8 mouse cellular contexts compared by ENCODE assay signal in the genomic region with DNA sequence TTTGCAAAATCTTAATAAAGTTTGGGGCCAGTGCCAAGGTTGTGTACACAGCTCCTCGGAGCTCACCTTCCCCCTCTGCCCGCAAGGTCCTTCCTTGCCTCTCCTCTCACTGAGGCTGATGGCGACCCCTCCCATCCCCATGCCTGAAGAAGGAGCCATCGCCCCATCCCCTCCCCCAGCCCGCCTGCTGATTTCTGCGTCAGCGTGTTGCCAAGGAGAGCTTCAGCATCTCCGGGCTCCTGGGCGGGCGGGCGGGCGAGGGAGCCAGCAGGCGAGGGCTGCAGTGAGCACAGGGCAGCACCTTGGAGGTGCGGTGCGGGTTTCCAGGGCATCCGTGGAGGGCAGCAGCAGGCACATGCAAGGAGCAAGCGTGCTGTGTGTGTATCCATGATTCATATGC. TPM values are rescaled to one million over a fixed set of nuclear protein-coding genes. Genes with fewer than 3 reads are reported as not detected.
DNase-seq lines count a peak whose midpoint lies in the region; ATAC-seq lines count a peak whose summit lies in the region.

No protein-coding gene starts in this region.

- H3K9ac ChIP-seq in midbrain, embryonic 12.5 days (replicated peaks): peak overlapping the region; percentile 32; the same call in 1 of the 2 replicates

- H3K36me3 ChIP-seq in midbrain, embryonic 12.5 days: peaks cover 15% of the 10 kb centered on the region

- intact Hi-C loops in heart, postnatal 36 days (cut with DNase I): no loop called here

- WGBS in midbrain, embryonic 12.5 days: 2% methylated on average over 17 of the region's 17 CpGs

- peaks cover 38% of the 10 kb centered on the region for H3K4me1 ChIP-seq in midbrain, embryonic 12.5 days

- peak; percentile 55 for ATAC-seq in midbrain, embryonic 12.5 days (ENCODE audit: low FRiP score, low read depth)

- H3K9me3 ChIP-seq in midbrain, embryonic 12.5 days: no peaks in the 10 kb centered on the region

- no peaks in the 10 kb centered on the region; the same call in 1 of the 2 replicates for H3K27me3 ChIP-seq in midbrain, embryonic 12.5 days

- H3K27ac ChIP-seq in midbrain, embryonic 12.5 days (replicated peaks): peak overlapping the region; percentile 25; the same call in 1 of the 2 replicates

- peak overlapping the region; percentile 46 for H3K4me2 ChIP-seq in midbrain, embryonic 12.5 days (replicated peaks)

- peak overlapping the region; percentile 20 for H3K4me3 ChIP-seq in midbrain, embryonic 12.5 days

- DNase-seq in kidney, postnatal 10 days: peak; percentile 53
- no peak for DNase-seq in kidney, adult 18-20 months
- peak; percentile 64 for DNase-seq in embryo, embryonic 9.5 days (ENCODE audit: extremely low spot score)
- peak; percentile 3 to 5 for DNase-seq in heart, postnatal 36 days
- no peak for DNase-seq in spleen, postnatal 14 days (ENCODE audit: low spot score in 2 of 2)
- no peak for DNase-seq in urinary bladder, postnatal 25 days (ENCODE audit: low spot score)
- DNase-seq in layer of hippocampus, postnatal 14 days (ENCODE audit: low spot score in 2 of 2): no peak

RNA-seq across cellular contexts. Expression of gene Gnaz, which starts 28.4 kb away (rescaled TPM):
- total RNA-seq in heart, postnatal 36 days (2021): under 1 TPM; 0.43 to 0.58 TPM
- 22.2 and 23.8 TPM in 2 replicates for polyA plus RNA-seq in midbrain, embryonic 12.5 days (2016; fragmentation: Nextera tagmentation; extraction: Ambion mirVana)
- total RNA-seq in layer of hippocampus, postnatal 14 days (2021): 100 to 1,000 TPM; 122 TPM

RNA-seq across cellular contexts. Expression of gene Rsph14, which starts 37.0 kb away (rescaled TPM):
- total RNA-seq in heart, postnatal 36 days (2021): not detected
- polyA plus RNA-seq in midbrain, embryonic 12.5 days (2016; fragmentation: Nextera tagmentation; extraction: Ambion mirVana): 0.35 TPM in 1 of 2 replicates, not detected in the other
- 1 to 10 TPM; 1.3 to 1.4 TPM for total RNA-seq in layer of hippocampus, postnatal 14 days (2021)

RNA-seq across cellular contexts. Expression of gene Rab36, which starts 41.5 kb away (rescaled TPM):
- under 1 TPM; 0.58 to 0.92 TPM for total RNA-seq in heart, postnatal 36 days (2021)
- polyA plus RNA-seq in midbrain, embryonic 12.5 days (2016; fragmentation: Nextera tagmentation; extraction: Ambion mirVana): 11.1 and 12.2 TPM in 2 replicates
- 10 to 100 TPM; 28.8 to 30.6 TPM for total RNA-seq in layer of hippocampus, postnatal 14 days (2021)

Comparison
In these comparisons a context has a peak if more than half of its experiments do, and no peak if none do; other contexts are left out.
1. DNase-seq: peak in kidney, postnatal 10 days (single experiment), embryo, embryonic 9.5 days (single experiment) and heart, postnatal 36 days (2 of 2); none in kidney, adult 18-20 months (single experiment), spleen, postnatal 14 days (0 of 2), urinary bladder, postnatal 25 days (single experiment) and layer of hippocampus, postnatal 14 days (0 of 2).
2. RNA of gene Gnaz, which starts 28.4 kb away (total RNA-seq): 122 TPM in layer of hippocampus, postnatal 14 days; 0.43 to 0.58 TPM in heart, postnatal 36 days; every median in the first group is over 10 times any median in the second.
3. RNA of gene Rab36, which starts 41.5 kb away (total RNA-seq): 28.8 to 30.6 TPM in layer of hippocampus, postnatal 14 days; 0.58 to 0.92 TPM in heart, postnatal 36 days; every median in the first group is over 10 times any median in the second.